Mouse (Mus musculus) G1E (cell line): ENCODE results near the gene L3mbtl3.

Experiments
- CTCF ChIP-seq: IDR thresholded peaks from 2 replicates; pipeline ENCODE4 v1.5.1; 2012; ENCODE audit warnings: low read depth, low read length, inconsistent platforms, mixed read lengths
- GATA1 ChIP-seq: IDR thresholded peaks from 2 replicates; pipeline ENCODE4 v1.6.1; 2012; ENCODE audit warnings: borderline replicate concordance, low read length, inconsistent platforms, mixed read lengths
- POLR2AphosphoS5 ChIP-seq: IDR thresholded peaks from 2 replicates; pipeline ENCODE4 v1.6.1; 2012; ENCODE audit warnings: low read depth, low read length, inconsistent platforms; ENCODE audit not compliant: insufficient replicate concordance

- TF ChIP-seq CTCF (no peak), GATA1 (no peak), POLR2AphosphoS5 (no peak)
These were observed 28.2 kb downstream of the L3mbtl3 start for GRCm38 (mm10) chr10:26347614-26348013.
